In genomic region chr12:82415690-82416364, GRCm38 (mm10) we compare ENCODE assay signal across 8 mouse cellular contexts.
DNase-seq lines count a peak whose midpoint lies in the region; TF ChIP-seq lines count a peak whose summit lies in the region.
"Had no signal": no experiment of that assay in that cellular context is flagged by ENCODE, and none has a peak within 500 bp of the region (broad histone marks: within the 10 kb centered on the region; RNA-seq: fewer than 3 reads in every experiment).

No protein-coding gene starts in this region.

- TF ChIP-seq POLR2A in lung, adult 2 months (IDR thresholded peaks at IDR 0.05; ENCODE audit: borderline replicate concordance, extremely low read depth, low read depth, low read length), result no peak

- peak; percentile 88 for DNase-seq in left cerebral cortex, postnatal 4 days
- DNase-seq in left cerebral cortex, adult 11 months (ENCODE audit: low spot score), result no peak
- peak; percentile 81 to 82 for DNase-seq in cerebellum, adult 18-20 months
- peak; percentile 79 to 80 for DNase-seq in heart, adult 18-20 months
- DNase-seq in lung, adult 2 months, result peak; percentile 39
- DNase-seq in spleen, adult 12 weeks (ENCODE audit: low spot score), result no peak
- no peak for DNase-seq in retina, postnatal 1 day

- intact Hi-C loops in left cerebral cortex, postnatal 4 days (cut with DNase I), result no loop called here

- no peak overlapping the region for H3K4me3 ChIP-seq in lung, adult 2 months (replicated peaks; ENCODE audit: extremely low read depth, low read depth, low read length)
- H3K4me3 ChIP-seq: neural tube, embryonic 13.5 days had no signal

- WGBS in lung, adult 2 months, result 59% methylated on average over 4 of the region's 4 CpGs

- no peak for TF ChIP-seq CTCF in lung, adult 2 months (IDR thresholded peaks at IDR 0.05; ENCODE audit: insufficient read depth, low read length)

- peaks cover 10% of the 10 kb centered on the region for H3K4me1 ChIP-seq in lung, adult 2 months (ENCODE audit: control insufficient read depth, insufficient read depth, low read length)

Comparison
In these comparisons a context has a peak if more than half of its experiments do, and no peak if none do; other contexts are left out.
1. DNase-seq: peak in left cerebral cortex, postnatal 4 days (single experiment), cerebellum, adult 18-20 months (2 of 2), heart, adult 18-20 months (2 of 2) and lung, adult 2 months (single experiment); none in left cerebral cortex, adult 11 months (single experiment), spleen, adult 12 weeks (single experiment) and retina, postnatal 1 day (single experiment).